Mouse (Mus musculus): ENCODE data around the gene Zfp644.

Zfp644 gene

GRCm38 (mm10) chr5:106660867-106661266 lies 36.2 kb downstream of the Zfp644 start:
- no peak for DNase-seq

GRCm38 (mm10) chr5:106652790-106653328 lies 44.2 kb downstream of the Zfp644 start:
- no peak for DNase-seq

- DNase-seq: no peak
Observed at GRCm38 (mm10) chr5:106652220-106652753, 44.8 kb downstream of the Zfp644 start.

- no peak for DNase-seq
Observed at GRCm38 (mm10) chr5:106649995-106650394, 47.1 kb downstream of the Zfp644 start.

GRCm38 (mm10) chr5:106649441-106649840 lies 47.6 kb downstream of the Zfp644 start:
- DNase-seq: no peak

- no peak for DNase-seq
Observed at GRCm38 (mm10) chr5:106643434-106643833, 53.7 kb downstream of the Zfp644 start.

- DNase-seq: no peak
Observed at GRCm38 (mm10) chr5:106641876-106642275, 55.2 kb downstream of the Zfp644 start.

GRCm38 (mm10) chr5:106640235-106640809 lies 56.8 kb downstream of the Zfp644 start:
- no peak for DNase-seq

- no peak for DNase-seq
Observed at GRCm38 (mm10) chr5:106639627-106640026, 57.5 kb downstream of the Zfp644 start.

GRCm38 (mm10) chr5:106636423-106636946 lies 60.6 kb downstream of the Zfp644 start:
- DNase-seq: no peak

- no peak for DNase-seq
Observed at GRCm38 (mm10) chr5:106628369-106629149, 68.5 kb downstream of the Zfp644 start.

GRCm38 (mm10) chr5:106623337-106623736 lies 73.8 kb downstream of the Zfp644 start:
- DNase-seq: no peak

- DNase-seq: no peak
Observed at GRCm38 (mm10) chr5:106622193-106622592, 74.9 kb downstream of the Zfp644 start.

- DNase-seq: no peak
Observed at GRCm38 (mm10) chr5:106620446-106620845, 76.6 kb downstream of the Zfp644 start.

- DNase-seq: no peak
Observed at GRCm38 (mm10) chr5:106615006-106615405, 82.1 kb downstream of the Zfp644 start.

- DNase-seq: no peak
Observed at GRCm38 (mm10) chr5:106614570-106614969, 82.5 kb downstream of the Zfp644 start.

- DNase-seq: no peak
Observed at GRCm38 (mm10) chr5:106612151-106612550, 84.9 kb downstream of the Zfp644 start.

GRCm38 (mm10) chr5:106608798-106609197 lies 88.3 kb downstream of the Zfp644 start, which contains the start of gene Gm17304:
Gene Gm17304 (plus strand): TSS chr5:106609098.
- DNase-seq: no peak

GRCm38 (mm10) chr5:106607081-106607480 lies 90.0 kb downstream of the Zfp644 start:
- no peak for DNase-seq

GRCm38 (mm10) chr5:106605096-106605495 lies 92.0 kb downstream of the Zfp644 start:
- no peak for DNase-seq

GRCm38 (mm10) chr5:106604381-106604780 lies 92.7 kb downstream of the Zfp644 start:
- no peak for DNase-seq

GRCm38 (mm10) chr5:106599482-106599881 lies 97.6 kb downstream of the Zfp644 start:
- DNase-seq: no peak

- DNase-seq: no peak
Observed at GRCm38 (mm10) chr5:106597472-106597871, 99.6 kb downstream of the Zfp644 start.

GRCm38 (mm10) chr5:106594388-106594787 lies 102.7 kb downstream of the Zfp644 start:
- no peak for DNase-seq

All from thymus, postnatal 36 days (tissue).